Mouse (Mus musculus) layer of hippocampus, adult 11-12 months (tissue): ENCODE measurements around the gene Mgrn1.
A peak's percentile ranks its signal among the peaks of the same experiment; 100 is the strongest.

Experiments used
- DNase-seq: peaks from one replicate; pipeline ENCODE4 v3.0.0; 2022; ENCODE audit warnings: low spot score

Mgrn1 gene

DNA sequence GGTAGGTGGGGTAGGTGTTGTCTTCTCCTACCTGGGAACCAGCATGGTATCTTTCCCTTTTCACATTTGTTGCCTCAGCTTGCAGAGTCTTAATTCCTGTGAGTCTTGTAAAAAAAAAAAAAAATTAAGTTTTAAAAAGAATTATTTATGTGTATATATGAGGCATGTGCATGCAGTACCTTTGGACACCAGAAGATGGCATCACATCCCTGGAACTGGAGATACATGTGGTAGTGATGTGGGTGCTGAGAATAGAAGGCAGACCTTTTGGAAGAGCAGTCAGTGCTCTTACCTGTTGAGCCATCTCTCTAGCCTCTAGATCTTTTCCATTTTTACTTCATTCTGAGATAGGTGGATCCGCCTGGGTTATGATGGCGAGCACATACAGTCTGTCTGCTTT lies 23.7 kb downstream of the Mgrn1 start:
- DNase-seq, result no peak

DNA sequence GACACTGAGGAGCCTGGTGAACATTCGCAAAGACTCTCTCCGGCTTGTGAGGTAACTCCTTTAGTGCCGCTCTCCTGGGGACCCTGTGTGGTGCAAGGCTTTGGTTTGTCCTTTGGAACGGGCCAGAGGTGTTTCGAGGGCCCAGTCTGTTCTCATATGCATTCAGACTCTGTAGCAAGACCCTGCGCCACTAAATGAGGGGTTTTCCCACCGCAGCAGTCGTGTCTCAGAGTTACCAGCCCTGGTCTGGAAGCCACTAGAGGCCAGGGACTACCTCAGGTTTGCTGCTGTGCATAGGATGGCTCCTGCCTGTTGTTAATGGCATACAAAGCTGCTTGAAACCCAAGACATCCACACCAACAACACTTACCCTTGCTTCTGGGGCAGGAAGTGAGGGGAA lies 24.7 kb downstream of the Mgrn1 start:
- DNase-seq, result no peak

DNA sequence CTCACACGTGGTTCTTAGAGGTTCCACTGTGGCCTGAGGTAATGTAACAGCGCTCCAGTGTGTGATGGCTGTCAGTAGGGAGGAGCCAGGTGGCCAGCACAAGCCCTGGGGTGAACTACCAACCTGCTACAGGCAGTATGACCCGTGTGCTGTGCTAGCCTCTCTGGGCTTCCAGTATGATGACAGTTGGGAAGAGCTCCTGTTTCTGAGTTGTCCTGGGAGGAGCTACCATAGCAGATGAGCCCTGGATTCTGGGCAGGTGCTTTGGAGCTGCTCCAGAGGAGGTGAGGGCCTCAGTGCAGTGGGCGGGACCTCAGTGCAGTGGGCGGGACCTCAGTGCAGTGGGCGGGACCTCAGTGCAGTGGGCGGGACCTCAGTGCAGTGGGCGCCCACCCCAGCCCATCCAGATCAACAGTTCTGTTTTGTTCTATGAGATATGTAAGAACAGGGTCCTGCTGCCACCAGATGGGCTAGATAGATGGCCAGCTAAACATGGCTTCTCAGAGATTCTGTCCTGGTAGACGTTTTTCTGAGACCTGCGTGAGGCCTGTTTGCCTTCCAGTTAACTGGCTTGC lies 26.1 kb downstream of the Mgrn1 start:
- no peak for DNase-seq

DNA sequence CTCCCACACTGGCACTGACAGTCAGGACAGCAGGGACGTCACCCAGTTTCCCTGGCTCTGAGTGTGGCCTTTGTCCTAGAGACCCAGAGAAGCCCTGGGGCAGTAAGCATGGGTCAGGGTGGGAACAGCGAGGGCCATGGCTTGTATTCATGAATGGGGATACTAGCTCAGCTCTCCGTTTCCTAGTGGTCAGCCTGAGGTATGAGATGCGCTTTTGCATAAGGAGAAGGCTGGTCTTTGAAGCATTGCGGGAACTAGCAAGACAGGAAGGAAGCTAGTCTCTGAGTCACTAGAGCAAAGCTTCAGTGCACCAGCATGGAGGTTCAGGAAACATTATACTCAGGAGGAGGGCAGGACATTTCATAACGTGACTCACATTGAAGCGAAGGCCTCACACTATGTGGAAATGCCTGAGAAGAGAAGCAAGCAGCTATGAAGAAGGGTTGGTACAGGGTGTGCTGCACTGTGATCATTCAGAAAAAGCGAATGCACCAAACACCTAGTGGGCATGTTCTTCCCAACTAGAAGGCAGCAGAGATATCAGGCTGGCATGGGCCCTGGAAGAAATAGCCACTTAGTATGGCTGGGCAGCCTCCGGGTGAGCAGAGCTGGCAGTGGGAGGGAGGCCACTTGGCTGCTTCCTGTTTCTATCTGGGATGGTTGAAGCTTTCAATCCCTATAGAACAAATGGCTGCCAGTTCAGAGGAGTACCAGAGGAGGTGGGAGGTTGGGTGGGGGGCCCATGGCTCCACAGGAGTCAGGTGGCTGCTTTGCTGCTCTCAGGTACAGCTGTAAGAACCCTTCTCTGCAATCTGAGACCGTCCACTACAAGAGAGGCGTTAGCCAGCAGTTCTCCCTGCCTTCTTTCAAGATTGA lies 27.1 kb downstream of the Mgrn1 start:
- no peak for DNase-seq

DNA sequence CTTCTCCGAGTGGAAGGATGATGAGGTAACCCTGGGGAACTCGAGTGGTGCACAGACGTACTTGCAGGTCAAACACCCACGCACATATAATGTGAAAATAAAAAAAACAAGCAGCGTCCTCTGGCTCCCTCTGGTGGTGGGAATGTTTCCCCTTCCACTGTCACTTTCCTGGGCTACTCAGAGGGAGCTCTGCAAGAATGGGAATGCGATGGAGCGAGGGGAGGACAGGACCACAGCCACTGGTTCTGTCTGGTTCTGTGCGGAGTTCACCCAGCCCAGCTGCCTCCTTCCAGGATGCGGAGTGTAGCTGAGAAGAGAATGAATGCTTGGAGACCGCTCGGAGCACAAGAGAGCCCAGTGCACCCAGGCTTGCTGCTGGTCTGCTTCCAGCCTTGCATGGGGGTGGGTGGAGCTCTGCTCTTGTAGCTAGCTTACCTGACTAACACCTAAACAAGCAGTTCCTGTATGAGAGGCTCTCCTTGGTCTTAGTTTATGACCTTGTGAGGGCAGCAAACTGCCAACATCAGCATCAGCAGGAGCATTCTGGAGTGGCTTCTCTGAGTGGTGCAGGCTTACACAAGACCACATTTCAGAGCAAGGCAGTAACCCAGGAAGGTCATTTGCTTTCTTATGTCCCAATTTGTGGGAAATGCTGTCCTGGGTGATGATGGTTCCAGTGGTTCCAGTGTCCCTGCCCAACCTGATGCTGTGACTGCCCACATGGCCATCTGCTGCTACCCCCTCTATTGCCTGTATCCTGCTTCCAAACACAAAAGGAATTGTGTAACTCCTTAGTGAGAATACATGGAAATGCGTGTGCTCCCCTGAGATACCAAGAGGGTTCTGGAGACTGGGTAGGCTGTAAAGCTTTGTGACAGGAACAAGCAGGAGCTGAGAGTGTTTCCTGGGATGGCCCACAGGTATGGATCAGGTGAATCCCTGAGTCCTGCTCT lies 28.0 kb downstream of the Mgrn1 start:
- DNase-seq, result peak; percentile 92

DNA sequence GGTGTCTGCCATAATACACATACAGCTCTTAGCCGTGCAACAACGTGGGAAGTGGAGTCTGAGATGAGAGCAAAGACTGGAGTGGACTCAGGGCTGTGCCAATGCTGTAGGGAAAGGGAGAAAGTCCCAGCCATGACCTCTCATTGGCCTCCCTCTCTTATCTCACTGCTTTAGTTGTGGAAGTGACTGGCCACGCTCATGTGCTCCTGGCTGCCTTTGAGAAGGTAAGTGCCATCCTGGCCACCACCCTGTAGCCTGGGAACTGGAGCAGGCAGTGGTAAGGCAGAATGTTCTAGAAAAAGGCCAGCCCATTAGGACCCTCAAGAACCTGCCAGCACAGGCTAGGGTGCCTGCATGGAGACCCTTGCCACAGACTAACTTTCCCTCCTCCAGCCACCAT lies 29.9 kb downstream of the Mgrn1 start:
- DNase-seq, result no peak

DNA sequence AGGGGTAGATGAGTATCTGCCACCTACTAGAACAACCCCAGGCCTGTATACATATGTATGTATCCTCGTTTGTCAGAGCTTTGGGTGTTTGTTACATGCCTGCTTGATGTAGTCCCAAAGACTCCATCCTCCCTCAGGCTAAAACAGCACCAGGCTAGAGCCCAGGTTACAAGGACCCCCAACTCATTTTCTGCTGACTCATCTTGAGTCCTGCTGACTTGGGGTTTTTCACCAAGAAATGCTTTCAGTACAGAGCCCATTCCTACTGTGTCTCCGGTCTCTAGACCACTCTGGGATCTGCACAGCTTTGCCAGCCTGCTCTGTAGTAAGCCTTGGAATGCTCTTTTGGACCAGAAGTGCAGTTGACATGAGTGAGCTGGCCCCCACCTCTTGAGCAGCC lies 30.6 kb downstream of the Mgrn1 start:
- no peak for DNase-seq

DNA sequence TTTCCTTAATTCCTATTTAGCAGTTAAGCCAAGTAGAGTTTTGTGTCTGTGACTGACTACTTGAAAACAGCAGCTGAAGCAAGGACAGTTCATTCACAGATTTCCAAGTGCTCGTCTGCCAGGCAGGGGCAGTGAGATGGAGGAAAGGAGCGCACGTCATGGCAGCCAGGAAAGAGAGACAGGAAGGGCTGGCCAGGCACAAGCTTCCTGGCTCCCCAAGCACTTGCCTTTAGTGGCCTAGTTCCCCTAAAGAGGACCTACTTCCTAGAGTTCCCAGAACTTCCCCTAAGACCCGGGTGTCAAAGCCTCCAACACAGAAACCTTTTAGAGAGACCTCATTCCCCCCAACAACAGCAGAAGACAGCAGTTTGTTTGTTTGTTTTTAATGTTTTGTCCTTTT lies 34.5 kb downstream of the Mgrn1 start:
- no peak for DNase-seq

DNA sequence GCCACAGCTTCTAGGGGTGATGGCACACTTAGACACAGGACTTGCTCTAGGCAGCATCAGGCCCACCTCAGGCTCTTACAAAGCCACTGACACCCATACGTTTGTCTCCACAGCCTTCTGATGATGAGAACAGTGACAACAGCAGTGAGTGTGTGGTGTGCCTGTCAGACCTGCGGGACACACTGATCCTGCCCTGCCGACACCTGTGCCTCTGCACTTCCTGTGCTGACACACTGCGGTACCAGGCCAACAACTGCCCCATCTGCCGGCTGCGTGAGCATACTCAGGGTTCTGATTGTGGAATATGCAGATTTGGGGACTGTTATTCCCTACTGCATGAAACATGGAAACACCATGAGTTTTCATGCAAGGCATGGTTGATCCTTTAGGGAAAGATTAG lies 36.4 kb downstream of the Mgrn1 start:
- DNase-seq, result no peak

DNA sequence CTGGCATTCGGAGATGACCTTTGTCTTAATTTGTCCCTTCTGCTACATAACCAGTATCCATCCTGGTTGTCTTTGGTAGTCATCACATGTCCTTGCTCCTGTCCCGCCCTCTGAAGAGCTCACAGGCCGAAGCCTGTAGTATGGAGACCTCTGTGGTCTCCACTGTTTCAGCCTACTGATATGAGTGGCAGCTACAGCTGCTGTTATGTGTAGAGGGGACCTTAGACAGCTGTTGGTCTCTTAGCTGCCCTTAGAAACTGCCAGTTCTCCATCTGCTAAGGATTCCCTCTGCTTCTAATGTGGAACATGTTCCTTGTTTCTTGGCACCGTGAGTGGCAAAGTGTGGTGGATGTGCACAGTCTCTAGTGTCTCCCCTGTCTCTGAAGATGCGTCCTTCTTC lies 37.9 kb downstream of the Mgrn1 start:
- no peak for DNase-seq

DNA sequence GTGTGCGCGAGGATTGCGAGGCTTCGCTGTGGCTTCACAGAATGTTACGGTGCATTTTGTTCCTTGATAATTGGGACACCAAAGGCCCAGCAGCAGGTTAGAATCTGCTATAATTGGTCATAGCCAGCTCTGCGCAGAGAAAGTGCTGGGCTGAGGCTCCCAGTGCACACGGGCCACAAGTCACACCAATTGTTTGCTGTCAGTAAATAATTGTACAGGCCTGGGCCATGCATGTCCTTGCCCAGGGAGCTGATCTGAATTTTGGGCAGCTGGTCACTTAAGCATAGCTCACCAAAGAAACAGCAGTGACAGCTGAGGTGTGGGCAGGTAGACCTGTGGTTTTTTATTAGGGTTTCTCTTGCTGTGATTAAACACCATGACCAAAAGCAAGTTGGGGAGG lies 41.9 kb downstream of the Mgrn1 start:
- DNase-seq, result no peak

DNA sequence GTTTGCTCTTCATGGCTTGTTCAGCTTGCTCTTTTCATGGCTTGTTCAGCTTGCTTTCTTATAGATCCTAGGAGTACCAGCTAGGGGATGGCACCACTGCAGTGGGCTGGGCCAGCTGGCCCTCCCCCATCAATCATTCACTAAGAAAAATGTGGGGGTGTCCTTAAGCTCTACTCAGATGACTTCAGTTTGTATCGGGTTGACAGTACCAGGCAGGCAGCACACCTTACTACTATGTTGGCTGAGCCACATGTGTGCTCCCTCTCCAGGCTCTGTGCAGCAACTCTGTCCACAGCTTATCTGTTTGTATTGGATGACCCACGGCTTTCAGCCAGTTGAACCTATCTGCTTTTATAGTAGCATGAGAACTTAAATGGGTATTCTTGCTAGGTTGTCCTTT lies 42.4 kb downstream of the Mgrn1 start:
- DNase-seq, result no peak

DNA sequence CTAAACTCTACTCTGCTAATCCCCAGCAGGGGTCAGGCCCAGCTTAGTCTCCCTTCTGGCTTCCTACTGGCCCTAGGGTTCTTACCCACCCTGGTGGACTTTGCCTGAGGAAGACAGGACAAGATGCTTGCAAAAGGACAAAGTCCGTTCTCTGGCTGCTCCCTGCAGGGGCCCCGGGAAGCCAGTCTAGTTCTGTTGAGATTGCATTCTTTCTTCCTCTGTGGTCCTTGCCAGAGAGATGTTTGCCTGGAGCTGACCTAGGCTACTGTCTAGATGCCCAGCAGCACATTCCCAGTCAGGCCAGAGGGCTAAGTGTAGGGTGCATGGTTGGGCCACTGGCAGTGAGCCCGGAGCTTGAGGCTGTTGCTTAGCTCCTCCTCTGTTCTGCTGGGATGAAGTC lies 46.4 kb downstream of the Mgrn1 start:
- no peak for DNase-seq

DNA sequence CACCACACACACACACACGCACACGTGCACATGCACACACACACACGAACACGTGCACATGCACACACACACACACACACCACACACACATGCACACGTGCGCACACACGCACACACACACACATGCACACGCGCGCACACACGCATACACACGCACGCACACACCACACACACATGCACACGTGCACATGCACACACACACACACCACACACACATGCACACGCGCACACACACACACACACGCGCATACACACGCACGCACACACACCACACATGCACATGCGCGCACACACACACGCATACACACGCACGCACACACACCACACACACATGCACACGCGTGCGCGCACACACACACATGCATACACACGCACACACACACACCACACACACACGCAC lies 49.4 kb downstream of the Mgrn1 start:
- DNase-seq, result no peak

DNA sequence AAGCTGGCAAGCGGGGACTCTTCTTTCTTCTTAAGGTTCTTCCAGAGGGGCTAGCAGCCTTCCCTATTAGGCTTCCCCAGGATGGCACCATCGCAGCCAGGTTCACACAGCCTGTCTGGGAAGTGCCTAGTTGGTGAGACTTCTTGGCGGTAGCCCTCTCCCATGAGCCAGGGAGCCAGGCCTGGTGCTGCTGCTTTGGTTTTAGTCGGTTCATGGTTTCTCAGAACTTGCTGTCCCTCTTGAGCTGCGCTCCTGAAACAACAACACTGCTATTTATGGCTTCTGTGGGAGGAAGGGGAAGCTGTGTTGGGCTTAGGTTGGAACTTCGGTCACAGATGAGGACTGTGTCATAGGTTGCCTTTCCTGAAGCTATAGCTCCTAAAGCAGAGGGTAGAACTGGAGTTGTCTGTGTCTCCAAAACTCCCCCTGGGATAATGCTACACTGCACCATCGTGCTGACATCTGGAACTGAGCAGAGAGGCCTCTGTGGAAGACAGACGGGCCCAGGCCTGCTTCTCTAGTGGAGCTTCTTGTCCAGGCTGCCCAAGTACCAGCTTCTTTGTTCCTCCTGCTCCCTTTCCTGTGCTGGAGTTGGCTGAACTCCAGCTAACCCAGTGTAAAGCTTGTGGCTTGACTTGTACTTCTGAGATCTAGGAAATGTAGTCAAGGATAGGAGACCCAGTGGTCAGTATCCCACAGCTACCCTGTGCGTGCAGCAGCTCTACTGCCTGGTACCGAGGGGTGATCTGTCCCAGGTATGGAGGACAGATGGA lies 50.1 kb downstream of the Mgrn1 start:
- DNase-seq, result no peak

DNA sequence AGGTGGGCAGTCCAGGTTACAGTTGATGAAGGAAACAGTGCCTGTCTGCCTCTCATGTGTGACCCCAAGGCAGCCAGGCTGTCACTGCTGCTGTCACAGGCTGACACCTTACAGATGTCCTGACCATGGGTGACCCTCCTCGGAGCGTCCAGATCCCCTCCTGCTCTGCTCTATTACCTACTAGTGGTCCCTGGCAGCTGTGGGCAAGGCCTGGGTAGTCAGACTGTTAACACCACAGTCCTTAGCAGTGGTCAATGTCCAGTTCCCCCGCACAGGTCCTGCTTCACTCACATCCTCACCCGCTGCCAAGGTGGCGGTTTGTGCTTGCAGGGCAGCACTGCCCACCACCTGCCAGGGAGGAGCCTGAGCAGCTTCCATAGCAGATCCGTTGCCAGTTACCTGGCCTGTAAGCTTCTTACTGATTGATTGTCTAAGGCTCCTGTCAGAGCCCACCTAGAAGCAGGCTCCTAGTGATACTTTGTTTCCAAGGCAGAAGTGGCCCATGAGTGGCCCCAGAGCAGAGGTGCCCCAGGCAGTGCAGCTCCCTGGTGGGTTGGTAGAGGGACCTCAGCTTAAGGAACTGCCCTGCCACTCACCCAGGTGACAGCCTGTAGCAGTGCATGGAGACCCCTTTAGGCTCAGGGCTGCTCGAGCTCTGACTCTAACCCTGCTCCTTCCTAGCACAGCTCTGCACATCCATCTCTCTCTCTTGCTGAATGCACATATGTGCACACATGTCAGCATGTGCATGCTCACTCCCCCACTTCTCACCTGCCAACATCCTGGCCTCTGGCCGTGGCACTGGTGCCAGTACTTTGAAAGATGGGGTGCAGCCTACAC lies 51.5 kb downstream of the Mgrn1 start:
- DNase-seq, result no peak

DNA sequence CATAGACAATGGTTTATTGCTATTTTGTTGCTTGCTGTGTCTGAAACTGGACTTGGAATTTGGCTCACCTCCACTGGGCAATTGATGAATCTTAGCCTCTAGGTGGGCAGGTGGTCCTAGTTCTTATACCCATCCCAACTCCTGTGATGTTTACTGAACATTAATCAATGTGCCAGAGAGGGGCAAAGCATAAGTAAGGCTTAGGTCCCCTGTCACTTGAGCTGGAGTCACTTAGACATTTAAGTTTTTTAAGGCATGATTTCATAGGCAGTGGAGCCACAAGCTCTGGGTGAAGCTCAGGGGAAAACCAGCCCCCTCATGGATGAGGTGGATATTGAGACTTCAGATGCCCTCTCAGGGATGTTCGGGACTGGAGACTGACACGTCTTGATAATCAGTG lies 52.4 kb downstream of the Mgrn1 start, which contains the start of gene Nudt16l1:
Gene Nudt16l1, plus strand, starts transcription at position 301 of the 400 bp plus-strand sequence.
- DNase-seq, result no peak

DNA sequence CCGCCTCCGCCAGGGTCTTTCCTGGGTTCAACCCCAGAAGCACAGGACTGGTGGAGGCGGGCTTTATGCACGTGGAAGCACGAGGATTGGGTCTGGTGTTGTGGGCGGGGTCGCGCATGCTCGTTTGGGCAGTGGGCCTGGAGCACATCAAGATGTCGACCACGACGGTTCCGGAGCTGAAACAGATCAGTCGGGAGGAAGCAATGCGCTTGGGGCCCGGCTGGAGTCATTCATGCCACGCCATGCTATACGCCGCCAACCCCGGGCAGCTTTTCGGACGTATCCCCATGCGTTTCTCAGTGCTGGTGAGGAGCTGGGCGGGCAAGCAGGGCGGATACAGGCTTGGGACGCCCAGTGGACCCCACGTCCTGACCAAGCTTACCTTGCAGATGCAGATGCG lies 52.9 kb downstream of the Mgrn1 start:
- DNase-seq, result peak; percentile 96

DNA sequence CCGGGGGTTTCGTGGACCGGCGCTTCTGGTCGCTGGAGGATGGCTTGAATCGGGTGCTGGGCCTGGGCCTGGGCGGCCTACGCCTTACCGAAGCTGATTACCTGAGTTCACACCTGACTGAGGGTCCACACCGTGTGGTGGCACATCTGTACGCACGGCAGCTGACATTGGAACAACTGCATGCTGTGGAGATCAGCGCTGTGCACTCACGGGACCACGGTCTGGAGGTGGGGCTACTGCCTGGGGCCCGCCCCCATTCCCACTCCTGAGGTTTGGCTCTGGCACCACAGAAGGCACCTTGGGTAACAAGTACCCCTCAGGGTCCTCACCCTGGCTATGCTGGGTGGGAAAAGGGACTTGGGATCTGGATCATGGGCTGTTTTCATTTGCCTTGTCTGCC lies 53.4 kb downstream of the Mgrn1 start:
- no peak for DNase-seq

DNA sequence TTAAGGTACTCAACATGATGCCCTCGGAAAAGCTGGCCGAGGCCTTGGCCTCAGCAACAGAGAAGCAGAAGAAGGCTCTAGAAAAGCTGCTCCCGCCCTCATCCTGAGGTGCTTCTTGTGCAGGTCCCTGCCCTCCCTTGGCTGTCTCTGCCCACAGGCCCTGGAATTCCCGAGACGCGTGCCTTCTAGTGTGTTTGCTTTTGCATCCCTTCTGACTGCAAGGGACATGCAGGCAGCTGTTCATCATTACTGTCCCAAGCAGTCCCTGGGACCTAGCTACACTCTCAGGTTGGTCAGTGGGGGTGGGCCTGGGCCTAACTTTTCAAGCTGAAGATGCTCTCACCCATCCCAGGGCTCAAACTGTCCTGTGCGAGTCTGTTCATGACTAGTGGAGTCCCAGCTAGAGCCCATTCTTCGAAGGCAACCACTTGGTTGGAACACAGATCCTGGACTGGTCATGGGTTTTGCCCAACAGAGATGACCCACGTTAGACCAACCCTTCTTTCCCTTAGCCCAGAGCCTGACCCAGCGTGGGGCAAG lies 54.3 kb downstream of the Mgrn1 start:
- no peak for DNase-seq

DNA sequence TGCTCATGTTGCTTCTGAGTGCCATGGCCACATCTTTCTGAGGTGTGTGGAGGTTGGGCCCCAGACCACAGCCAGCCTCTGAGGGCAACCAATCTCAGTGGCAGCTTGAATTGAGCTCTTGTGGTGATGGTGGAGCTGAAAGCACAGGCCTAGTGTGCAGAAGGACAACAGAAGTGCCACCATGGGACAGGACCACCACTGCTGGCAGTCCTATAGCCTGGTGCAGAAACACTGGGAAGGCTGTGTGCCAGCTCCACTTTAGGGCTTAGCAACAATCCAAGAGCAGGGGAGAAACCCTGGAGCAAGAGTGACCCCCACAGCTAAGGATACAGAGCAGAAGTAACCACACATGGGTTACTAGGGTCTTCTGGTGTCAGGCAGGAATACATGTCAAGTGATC lies 55.0 kb downstream of the Mgrn1 start:
- DNase-seq, result no peak
